Mouse (Mus musculus) thymus, postnatal 25 days (tissue): ENCODE results near the gene Jmjd8.

ENCODE experiments used
- DNase-seq: peaks from one replicate; pipeline ENCODE4 v3.0.0; 2022

Gene Jmjd8

GRCm38 (mm10) chr17:25880196-25880910 is 51.7 kb downstream of the Jmjd8 start, which contains the start of gene Wfikkn1:
TSS of gene Wfikkn1 (minus strand) at chr17:25880858.
- no peak for DNase-seq

- DNase-seq, result no peak
These were observed 52.4 kb downstream of the Jmjd8 start for GRCm38 (mm10) chr17:25880913-25881641.
